Mouse (Mus musculus): ENCODE measurements around the gene Cpe. TPM values are rescaled to one million over a fixed set of nuclear protein-coding genes. Genes with fewer than 3 reads are reported as not detected.

Gene Cpe
- polyA plus RNA-seq, 1 experiment, result 44.3 TPM

DNA sequence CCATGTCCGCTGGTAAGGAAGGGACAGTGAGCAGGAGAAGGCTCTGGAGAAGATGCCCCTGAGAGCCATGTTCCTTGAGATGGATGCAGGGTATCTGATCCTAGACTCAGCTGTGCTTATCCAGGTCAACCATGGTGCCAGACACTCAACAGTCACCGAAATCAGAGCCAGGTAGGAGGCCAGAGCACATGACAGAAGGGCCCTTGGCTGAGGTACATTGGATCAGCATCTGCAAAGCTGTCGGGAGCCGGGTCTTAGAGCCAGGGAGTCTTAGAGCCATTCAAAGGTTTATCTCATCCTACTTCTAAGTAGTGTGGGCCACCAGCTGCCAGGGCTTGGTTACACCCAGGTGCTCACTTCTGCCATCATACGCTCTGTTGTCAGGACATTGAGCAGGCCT lies 46.4 kb downstream of the Cpe start:
- Histone ChIP-seq H3K4me3 (no peak overlapping the region), H3ac (ENCODE audit: control insufficient read depth, insufficient read length) (no peak overlapping the region), H3K79me2 (ENCODE audit: control insufficient read depth, insufficient read depth) (no peaks in the 10 kb centered on the region), H3K36me3 (ENCODE audit: control insufficient read depth, insufficient read depth) (no peaks in the 10 kb centered on the region), H3K27me3 (ENCODE audit: control insufficient read depth, insufficient read depth, insufficient read length) (no peaks in the 10 kb centered on the region), H3K4me2 (ENCODE audit: low read depth) (no peak overlapping the region)
- TF ChIP-seq MYOD1 (IDR thresholded peaks at IDR 0.05; ENCODE audit: control insufficient read depth in 1 of 3, insufficient read length in 2 of 3, low read depth in 2 of 3) (no peak), CEBPB (IDR thresholded peaks at IDR 0.05; ENCODE audit: insufficient read depth, poor library complexity, severe bottlenecking) (no peak), REST (IDR thresholded peaks at IDR 0.05; ENCODE audit: insufficient read depth, insufficient read length) (no peak), TCF3 (IDR thresholded peaks at IDR 0.05; ENCODE audit: insufficient read length, low read depth) (no peak), MYOG (IDR thresholded peaks at IDR 0.05; ENCODE audit: control insufficient read depth in 1 of 3, insufficient read depth in 1 of 3, insufficient read length in 2 of 3, low read depth in 2 of 3) (no peak), E2F4 (IDR thresholded peaks at IDR 0.05; ENCODE audit: insufficient read depth) (no peak), POLR2A (IDR thresholded peaks at IDR 0.05; ENCODE audit: insufficient read length, low read depth) (no peak), POLR2AphosphoS2 (IDR thresholded peaks at IDR 0.05; ENCODE audit: insufficient read length, low read depth) (no peak), SRF (IDR thresholded peaks at IDR 0.05; ENCODE audit: control insufficient read depth, insufficient read length, low read depth) (no peak), USF1 (IDR thresholded peaks at IDR 0.05; ENCODE audit: low read depth) (no peak), TCF12 (IDR thresholded peaks at IDR 0.05; ENCODE audit: insufficient read depth, poor library complexity, severe bottlenecking) (no peak), MAX (IDR thresholded peaks at IDR 0.05; ENCODE audit: low read depth) (no peak)

DNA sequence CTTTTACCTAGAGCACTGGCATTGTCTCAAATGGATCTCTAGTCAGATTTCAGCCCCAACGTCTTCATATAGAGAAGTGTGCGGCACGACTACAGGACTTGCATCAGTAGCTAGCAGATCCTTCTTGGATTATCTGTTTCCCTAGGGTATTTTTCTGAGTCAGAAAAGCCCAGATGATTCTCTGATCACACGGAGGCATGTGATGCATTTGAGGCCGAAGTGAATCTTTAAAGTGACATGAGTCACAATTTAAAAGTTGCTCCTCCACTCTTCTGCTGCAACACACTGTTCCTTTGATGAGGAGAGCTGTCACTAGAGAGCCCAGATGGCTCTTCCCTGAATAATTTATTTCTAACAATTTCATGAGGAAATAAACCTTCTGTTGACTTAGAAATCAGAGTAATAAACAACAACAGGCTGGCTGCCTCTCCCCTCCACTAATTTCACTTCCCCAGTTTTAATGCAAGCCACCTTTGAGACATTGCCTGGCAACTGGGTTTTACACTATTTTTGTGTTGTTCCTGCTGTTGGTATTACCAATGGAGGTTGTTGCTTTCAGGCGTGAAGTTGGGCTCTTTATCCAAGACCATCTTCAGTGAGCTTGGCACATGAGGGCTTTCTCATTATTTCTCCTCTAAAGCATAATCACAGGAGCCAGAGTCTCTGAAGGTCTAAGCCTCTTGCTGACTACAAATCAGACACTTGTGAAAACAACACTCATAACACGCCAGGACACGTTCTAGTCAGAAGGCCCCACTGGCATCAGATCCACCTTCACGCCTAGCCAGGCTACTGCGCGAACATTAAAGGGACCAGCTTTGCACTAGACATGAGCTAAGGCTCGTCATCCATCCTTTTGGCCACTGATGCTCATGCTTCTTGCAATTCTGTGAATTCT lies 48.5 kb downstream of the Cpe start:
- Histone ChIP-seq H3ac (ENCODE audit: control insufficient read depth, insufficient read length) (no peak overlapping the region), H3K36me3 (ENCODE audit: control insufficient read depth, insufficient read depth) (no peaks in the 10 kb centered on the region), H3K79me2 (ENCODE audit: control insufficient read depth, insufficient read depth) (no peaks in the 10 kb centered on the region), H3K4me2 (ENCODE audit: low read depth) (peak overlapping the region; percentile 58), H3K4me3 (no peak overlapping the region), H3K27me3 (ENCODE audit: control insufficient read depth, insufficient read depth, insufficient read length) (no peaks in the 10 kb centered on the region)
- no peak for TF ChIP-seq MYOD1 (IDR thresholded peaks at IDR 0.05; ENCODE audit: control insufficient read depth in 1 of 3, insufficient read length in 2 of 3, low read depth in 2 of 3)
- no peak for TF ChIP-seq REST (IDR thresholded peaks at IDR 0.05; ENCODE audit: insufficient read depth, insufficient read length)
- TF ChIP-seq CEBPB (IDR thresholded peaks at IDR 0.05; ENCODE audit: insufficient read depth, poor library complexity, severe bottlenecking), result no peak
- peak; percentile 80 for TF ChIP-seq USF1 (IDR thresholded peaks at IDR 0.05; ENCODE audit: low read depth)

DNA sequence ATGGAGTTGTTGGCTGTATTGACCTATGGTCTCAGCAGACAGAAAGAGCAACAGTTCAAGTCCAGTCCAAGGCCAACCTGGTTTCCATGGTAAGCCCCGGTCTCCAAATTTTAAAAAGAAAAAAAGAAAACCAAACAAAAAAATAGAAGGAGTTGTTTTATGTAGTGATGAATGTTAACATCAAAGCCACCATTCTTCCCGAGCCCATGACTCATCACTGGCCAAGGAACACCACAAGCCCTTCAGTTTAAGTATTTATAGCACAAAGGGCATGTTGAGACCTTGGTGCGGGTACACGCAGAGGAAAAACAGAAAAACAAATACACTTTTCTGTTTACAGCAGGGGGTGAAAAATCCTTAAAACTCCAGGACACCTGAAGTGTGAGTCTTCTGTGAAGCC lies 49.5 kb downstream of the Cpe start:
- no peak for TF ChIP-seq MYOD1 (IDR thresholded peaks at IDR 0.05; ENCODE audit: control insufficient read depth in 1 of 3, insufficient read length in 2 of 3, low read depth in 2 of 3)
- H3ac ChIP-seq (ENCODE audit: control insufficient read depth, insufficient read length), result no peak overlapping the region
- no peaks in the 10 kb centered on the region for H3K79me2 ChIP-seq (ENCODE audit: control insufficient read depth, insufficient read depth)
- H3K4me3 ChIP-seq, result no peak overlapping the region
- peak overlapping the region; percentile 58 for H3K4me2 ChIP-seq (ENCODE audit: low read depth)
- no peaks in the 10 kb centered on the region for H3K27me3 ChIP-seq (ENCODE audit: control insufficient read depth, insufficient read depth, insufficient read length)
- H3K36me3 ChIP-seq (ENCODE audit: control insufficient read depth, insufficient read depth), result no peaks in the 10 kb centered on the region

DNA sequence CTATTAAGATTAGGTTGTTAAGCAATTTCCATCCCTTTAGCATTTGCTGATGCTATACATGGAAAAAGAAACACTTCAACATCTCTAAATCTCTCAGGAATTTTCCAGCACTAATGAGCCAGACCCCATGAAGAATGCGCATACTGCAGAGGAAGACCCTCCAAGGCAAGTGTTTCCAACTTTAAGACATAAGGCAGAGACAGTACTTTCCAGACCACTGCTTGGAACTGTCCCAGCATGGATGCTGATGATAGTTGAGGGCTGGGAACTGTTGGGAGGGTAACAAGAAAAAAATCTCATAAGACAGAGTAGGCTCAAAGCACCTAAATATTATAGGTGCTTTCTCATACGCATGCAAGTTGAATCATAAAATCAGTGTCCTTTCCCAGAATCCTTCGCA lies 50.1 kb downstream of the Cpe start:
- no peaks in the 10 kb centered on the region for H3K36me3 ChIP-seq (ENCODE audit: control insufficient read depth, insufficient read depth)
- no peaks in the 10 kb centered on the region for H3K27me3 ChIP-seq (ENCODE audit: control insufficient read depth, insufficient read depth, insufficient read length)
- H3ac ChIP-seq (ENCODE audit: control insufficient read depth, insufficient read length), result no peak overlapping the region
- H3K79me2 ChIP-seq (ENCODE audit: control insufficient read depth, insufficient read depth), result no peaks in the 10 kb centered on the region
- TF ChIP-seq POLR2A (IDR thresholded peaks at IDR 0.05; ENCODE audit: insufficient read length, low read depth), result no peak
- no peak for TF ChIP-seq MYOD1 (IDR thresholded peaks at IDR 0.05; ENCODE audit: control insufficient read depth in 1 of 3, insufficient read length in 2 of 3, low read depth in 2 of 3)
- H3K4me2 ChIP-seq (ENCODE audit: low read depth), result no peak overlapping the region
- H3K4me3 ChIP-seq, result no peak overlapping the region

DNA sequence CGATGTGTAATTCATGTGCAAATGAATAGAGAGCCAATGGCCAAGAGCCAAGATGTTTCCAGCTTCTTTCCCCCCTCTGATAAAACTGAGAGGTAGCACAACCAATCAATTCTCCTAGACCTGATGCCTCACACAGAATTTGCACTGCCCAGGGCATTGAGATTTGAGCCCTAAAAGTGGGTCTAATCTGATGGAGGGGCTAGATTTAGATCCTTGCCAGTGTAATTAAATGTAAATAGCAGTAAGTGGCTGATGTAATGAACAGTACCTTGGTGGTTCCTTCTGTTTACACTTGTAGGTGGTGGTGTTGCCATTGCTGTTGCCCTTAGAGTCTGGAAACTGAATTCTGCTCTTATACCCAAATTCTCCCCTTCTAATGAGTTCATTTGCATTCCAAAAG lies 52.3 kb downstream of the Cpe start:
- H3ac ChIP-seq (ENCODE audit: control insufficient read depth, insufficient read length), result no peak overlapping the region
- no peaks in the 10 kb centered on the region for H3K36me3 ChIP-seq (ENCODE audit: control insufficient read depth, insufficient read depth)
- H3K79me2 ChIP-seq (ENCODE audit: control insufficient read depth, insufficient read depth), result no peaks in the 10 kb centered on the region
- H3K4me3 ChIP-seq, result no peak overlapping the region
- no peaks in the 10 kb centered on the region for H3K27me3 ChIP-seq (ENCODE audit: control insufficient read depth, insufficient read depth, insufficient read length)
- H3K4me2 ChIP-seq (ENCODE audit: low read depth), result no peak overlapping the region
- no peak for TF ChIP-seq SRF (IDR thresholded peaks at IDR 0.05; ENCODE audit: control insufficient read depth, insufficient read length, low read depth)
- TF ChIP-seq POLR2AphosphoS2 (IDR thresholded peaks at IDR 0.05; ENCODE audit: insufficient read length, low read depth), result no peak
- TF ChIP-seq MAX (IDR thresholded peaks at IDR 0.05; ENCODE audit: low read depth), result no peak
- no peak for TF ChIP-seq CEBPB (IDR thresholded peaks at IDR 0.05; ENCODE audit: insufficient read depth, poor library complexity, severe bottlenecking)
- no peak for TF ChIP-seq MYOD1 (IDR thresholded peaks at IDR 0.05; ENCODE audit: control insufficient read depth in 1 of 3, insufficient read length in 2 of 3, low read depth in 2 of 3)
- no peak for TF ChIP-seq MYOG (IDR thresholded peaks at IDR 0.05; ENCODE audit: control insufficient read depth in 1 of 3, insufficient read depth in 1 of 3, insufficient read length in 2 of 3, low read depth in 2 of 3)
- TF ChIP-seq TCF3 (IDR thresholded peaks at IDR 0.05; ENCODE audit: insufficient read length, low read depth), result no peak
- no peak for TF ChIP-seq REST (IDR thresholded peaks at IDR 0.05; ENCODE audit: insufficient read depth, insufficient read length)
- no peak for TF ChIP-seq TCF12 (IDR thresholded peaks at IDR 0.05; ENCODE audit: insufficient read depth, poor library complexity, severe bottlenecking)

Data from myocyte (in vitro differentiated cells).